Mouse (Mus musculus): Measurements from ENCODE around the gene Gm20431.

DNA sequence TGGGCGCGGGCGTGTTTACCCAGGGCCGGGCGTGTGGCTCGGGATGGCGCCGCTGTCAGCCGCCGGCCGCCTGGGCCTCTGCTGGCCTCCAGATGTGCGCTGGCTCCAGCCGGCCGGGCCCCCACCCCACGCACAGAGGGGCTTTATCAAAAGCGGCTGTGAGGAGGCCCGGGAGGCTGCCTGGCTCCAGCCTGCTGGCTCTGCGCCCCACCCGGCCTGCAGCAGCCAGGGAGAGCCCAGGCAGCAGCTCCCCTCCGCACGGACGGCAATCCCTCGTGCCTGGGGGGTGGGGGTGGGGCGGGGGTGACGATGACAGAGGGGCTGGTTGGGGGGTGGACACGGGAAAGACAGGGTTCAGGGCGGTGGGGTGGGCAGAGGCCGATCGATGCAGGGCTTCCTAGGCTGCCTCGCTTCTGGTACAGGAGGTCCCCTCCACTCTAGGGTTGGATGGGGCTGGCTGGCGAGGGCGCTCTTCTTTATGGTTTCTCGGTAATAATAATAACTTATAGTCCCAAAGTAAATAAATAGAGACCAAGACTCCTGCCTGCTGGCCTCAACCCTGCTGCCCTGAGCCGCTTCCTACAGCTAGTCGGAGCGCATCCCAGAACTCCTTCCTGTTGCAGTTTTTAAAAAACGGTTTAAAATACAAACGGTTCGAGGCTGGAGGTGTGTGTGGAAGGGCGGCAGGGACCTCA lies 63.7 kb downstream of the Gm20431 start:
- TF ChIP-seq POLR2A (IDR thresholded peaks at IDR 0.05; ENCODE audit: control insufficient read depth, low read depth, low read length) = no peak
- no peak for TF ChIP-seq CTCF (IDR thresholded peaks at IDR 0.05; ENCODE audit: control insufficient read depth, insufficient read depth, insufficient replicate concordance, low read depth, low read length)

Measured in testis, adult 2 months (tissue).